Mouse (Mus musculus) stomach, embryonic 16.5 days (tissue): ENCODE measurements around the gene Bbs4. TPM values are rescaled to one million over a fixed set of nuclear protein-coding genes. Genes with fewer than 3 reads are reported as not detected.

Experiments used
- ATAC-seq: fragments of 200-750 bp; cut with Nextera tagmentation; 2 replicates; pipeline ENCODE4 v1.8.0; 2017; ENCODE audit warnings: moderate number of reproducible peaks, moderate TSS enrichment; ENCODE audit not compliant: insufficient read depth, low FRiP score
- H3K27ac ChIP-seq: fragments of 300-500 bp; sonication (generic); 2 replicates; pipeline ENCODE4 v1.5.1; 2014; ENCODE audit warnings: low read length
- H3K27me3 ChIP-seq: fragments of 300-500 bp; sonication (generic); 2 replicates; pipeline ENCODE4 v1.6.1; 2014; ENCODE audit warnings: low read length, control low read depth, mixed read lengths; ENCODE audit not compliant: control insufficient read depth, insufficient read depth
- H3K36me3 ChIP-seq: fragments of 300-500 bp; sonication (generic); 2 replicates; pipeline ENCODE4 v1.6.1; 2014; ENCODE audit warnings: low read length; ENCODE audit not compliant: control insufficient read depth, insufficient read depth
- H3K4me1 ChIP-seq: fragments of 300-500 bp; sonication (generic); 2 replicates; pipeline ENCODE4 v1.6.1; 2014; ENCODE audit warnings: low read length, control low read depth, mixed read lengths; ENCODE audit not compliant: control insufficient read depth, insufficient read depth
- H3K4me2 ChIP-seq: fragments of 300-500 bp; sonication (generic); 2 replicates; pipeline ENCODE4 v1.6.1; 2014; ENCODE audit warnings: low read depth, low read length, mixed read lengths
- H3K4me3 ChIP-seq: fragments of 300-500 bp; sonication (generic); replicated peaks from 2 replicates; pipeline ENCODE4 v1.5.1; 2014; ENCODE audit warnings: mild to moderate bottlenecking, low read length
- H3K9ac ChIP-seq: fragments of 300-500 bp; sonication (generic); 2 replicates; pipeline ENCODE4 v1.6.1; 2014; ENCODE audit warnings: low read length
- H3K9me3 ChIP-seq: fragments of 300-500 bp; sonication (generic); replicated peaks from 2 replicates; pipeline ENCODE4 v1.6.1; 2016; ENCODE audit warnings: low read length, control low read depth; ENCODE audit not compliant: control insufficient read depth
- WGBS: fragments of 180-500 bp; shearing (Covaris S2); extraction: QIAGEN DNeasy Blood & Tissue Kit; methylation state at CpG from one replicate; pipeline ENCODE4 v1.1.7; 2014; 5-methylcytosine and 5-hydroxymethylcytosine counted together
- polyA plus RNA-seq: library from polyadenylated mRNA; unstranded; fragments of >200 nt; fragmentation: Nextera tagmentation; extraction: Ambion mirVana; gene quantifications from 2 replicates; pipeline ENCODE4 v1.2.1, GENCODE M21; 2015

Gene Bbs4
- polyA plus RNA-seq, 1 experiment from 2014 or later, result 10.7 TPM

GRCm38 (mm10) chr9:59274846-59275455, 78.4 kb downstream of the Bbs4 start:
- WGBS, result 88% methylated on average over 19 of the region's 19 CpGs
- Histone ChIP-seq H3K4me3 (no peak overlapping the region), H3K27ac (no peak overlapping the region), H3K9me3 (no peaks in the 10 kb centered on the region), H3K36me3 (no peaks in the 10 kb centered on the region), H3K9ac (no peak overlapping the region), H3K4me2 (no peak overlapping the region), H3K27me3 (no peaks in the 10 kb centered on the region), H3K4me1 (no peaks in the 10 kb centered on the region)
- ATAC-seq, result no peak

GRCm38 (mm10) chr9:59273199-59273598, 80.1 kb downstream of the Bbs4 start:
- Histone ChIP-seq H3K4me3 (no peak overlapping the region), H3K27ac (no peak overlapping the region), H3K4me1 (0 out of 2 replicates have a peak, but pooled peaks cover 3% of the 10 kb centered on the region), H3K36me3 (no peaks in the 10 kb centered on the region), H3K9me3 (no peaks in the 10 kb centered on the region), H3K27me3 (no peaks in the 10 kb centered on the region), H3K9ac (no peak overlapping the region), H3K4me2 (no peak overlapping the region)
- ATAC-seq, result no peak

Other genes starting within 250 kb of the Bbs4 start
- 25.0 and 29.7 TPM in 2 replicates for gene Adpgk, start 62.0 kb downstream of the Bbs4 start, polyA plus RNA-seq
- gene Arih1, start 133.1 kb upstream of the Bbs4 start, polyA plus RNA-seq, result 9.5 and 12.3 TPM in 2 replicates
- gene Hexa, start 186.0 kb upstream of the Bbs4 start, polyA plus RNA-seq, result 80.9 and 87.9 TPM in 2 replicates
- not detected in 2 replicates for gene Tmem202, start 186.3 kb upstream of the Bbs4 start, polyA plus RNA-seq
- 2.7 and 2.8 TPM in 2 replicates for gene Celf6, start 224.4 kb upstream of the Bbs4 start, polyA plus RNA-seq